Mouse (Mus musculus) heart, embryonic 14.5 days (tissue): ENCODE measurements around the gene Tbc1d10b. TPM values are rescaled to one million over a fixed set of nuclear protein-coding genes. Genes with fewer than 3 reads are reported as not detected.
"Not testable (repeated sequence)": the region's sequence is repeated elsewhere in the genome, so short reads cannot be mapped to it uniquely, and the experiment has no call there.

Source experiments
- ATAC-seq: fragments of 200-750 bp; cut with Nextera tagmentation; 2 replicates; pipeline ENCODE4 v1.8.0; 2017; ENCODE audit warnings: low read depth, moderate TSS enrichment; ENCODE audit not compliant: insufficient number of reproducible peaks, insufficient read depth, low FRiP score
- H3K27ac ChIP-seq, 2 experiments: fragments of 200-500 bp in 1 of 2; fragments of 300-500 bp in 1 of 2; sonication (generic) in 1 of 2; replicated peaks in 1 of 2; 2 replicates each; pipeline ENCODE4 v1.5.1; 2012 to 2014; ENCODE audit warnings: low read depth in 2 of 2, low read length in 2 of 2, control low read depth in 1 of 2, mild to moderate bottlenecking in 1 of 2, mixed read lengths in 1 of 2; ENCODE audit not compliant: control insufficient read depth in 1 of 2, insufficient read depth in 1 of 2
- H3K27me3 ChIP-seq: fragments of 300-500 bp; sonication (generic); 2 replicates; pipeline ENCODE4 v1.6.1; 2014; ENCODE audit warnings: mild to moderate bottlenecking, low read length, control low read depth; ENCODE audit not compliant: control insufficient read depth, insufficient read depth
- H3K36me3 ChIP-seq: fragments of 300-500 bp; sonication (generic); 2 replicates; pipeline ENCODE4 v1.6.1; 2014; ENCODE audit warnings: mild to moderate bottlenecking, control low read depth, low read length, mixed read lengths; ENCODE audit not compliant: control insufficient read depth, insufficient read depth
- H3K4me1 ChIP-seq, 2 experiments: fragments of 200-500 bp in 1 of 2; fragments of 300-500 bp in 1 of 2; sonication (generic) in 1 of 2; 2 replicates each; pipeline ENCODE4 v1.6.1; 2012 to 2014; ENCODE audit warnings: low read length in 2 of 2, control low read depth in 1 of 2, mixed read lengths in 1 of 2; ENCODE audit not compliant: control insufficient read depth in 2 of 2, insufficient read depth in 2 of 2
- H3K4me2 ChIP-seq: fragments of 300-500 bp; sonication (generic); 2 replicates; pipeline ENCODE4 v1.6.1; 2014; ENCODE audit warnings: mild to moderate bottlenecking, low read length
- H3K4me3 ChIP-seq, 2 experiments: fragments of 200-500 bp in 1 of 2; fragments of 300-500 bp in 1 of 2; sonication (generic) in 1 of 2; 2 replicates each; pipeline ENCODE4 v1.5.1; 2012 to 2014; ENCODE audit warnings: low read length in 2 of 2, mild to moderate bottlenecking in 2 of 2, control low read depth in 1 of 2, low read depth in 1 of 2, moderate library complexity in 1 of 2; ENCODE audit not compliant: control insufficient read depth in 1 of 2, insufficient read depth in 1 of 2
- H3K9ac ChIP-seq: fragments of 300-500 bp; sonication (generic); 2 replicates; pipeline ENCODE4 v1.6.1; 2014; ENCODE audit warnings: mild to moderate bottlenecking, low read length
- H3K9me3 ChIP-seq: fragments of 300-500 bp; sonication (generic); 2 replicates; pipeline ENCODE4 v1.6.1; 2016; ENCODE audit warnings: low read length, control low read depth; ENCODE audit not compliant: control insufficient read depth
- WGBS: fragments of 180-500 bp; shearing (Covaris S2); extraction: QIAGEN DNeasy Blood & Tissue Kit; methylation state at CpG from one replicate; pipeline ENCODE4 v1.1.7; 2014; 5-methylcytosine and 5-hydroxymethylcytosine counted together
- polyA plus RNA-seq: library from polyadenylated mRNA; unstranded; fragments of >200 nt; fragmentation: Nextera tagmentation; extraction: Ambion mirVana; gene quantifications from 2 replicates; pipeline ENCODE4 v1.2.1, GENCODE M21; 2014

The Tbc1d10b gene
- polyA plus RNA-seq, 1 experiment from 2014 or later: 20.2 TPM

DNA sequence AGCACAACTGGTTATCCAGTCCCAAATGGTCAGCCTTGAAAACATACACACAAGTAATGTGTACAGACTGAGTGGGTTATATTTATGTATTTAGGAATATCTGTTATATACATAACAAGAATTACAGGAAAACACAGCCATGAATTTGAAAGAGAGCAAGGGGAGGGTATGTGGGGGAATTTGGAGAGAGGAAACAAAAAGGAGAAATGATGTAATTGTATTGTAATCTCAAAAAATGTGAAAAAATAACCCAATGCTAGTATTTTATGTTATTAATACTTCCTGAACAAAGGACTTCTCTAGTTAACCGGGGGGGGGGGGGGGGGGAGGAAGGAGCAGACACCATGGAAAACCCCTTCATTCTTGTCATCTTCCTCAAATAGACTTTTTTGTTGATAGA, 23.5 kb downstream of the Tbc1d10b start:
- no peak for ATAC-seq
- no peaks in the 10 kb centered on the region for H3K27me3 ChIP-seq
- no peaks in the 10 kb centered on the region for H3K4me1 ChIP-seq
- no peak overlapping the region for H3K4me3 ChIP-seq
- no peak overlapping the region for H3K27ac ChIP-seq
- 40% methylated on average over 1 of the region's 1 CpGs for WGBS
- H3K9me3 ChIP-seq: no peaks in the 10 kb centered on the region
- H3K9ac ChIP-seq: no peak overlapping the region
- H3K4me2 ChIP-seq: no peak overlapping the region
- no peaks in the 10 kb centered on the region for H3K36me3 ChIP-seq

DNA sequence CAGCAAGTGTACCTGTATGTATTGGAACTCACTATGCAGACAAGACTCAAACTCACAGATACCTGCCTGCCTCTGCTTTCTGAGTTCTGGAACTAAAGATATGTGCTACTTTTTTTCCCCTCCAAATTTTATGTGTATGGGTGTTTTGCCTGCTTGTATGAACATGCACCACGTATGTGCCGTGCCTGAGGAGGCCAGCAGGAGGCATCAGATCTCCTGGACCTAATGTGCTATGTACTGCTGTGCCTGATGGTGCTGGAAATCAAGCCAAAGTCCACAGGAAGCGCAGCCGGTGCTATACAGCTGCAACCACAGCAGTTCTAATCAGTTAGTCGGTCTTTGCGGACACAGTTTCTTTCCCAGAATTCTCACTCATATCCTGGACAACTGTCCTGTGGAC, 24.4 kb downstream of the Tbc1d10b start:
- no peak overlapping the region for H3K4me2 ChIP-seq
- no peak overlapping the region for H3K4me3 ChIP-seq
- no peaks in the 10 kb centered on the region for H3K9me3 ChIP-seq
- H3K4me1 ChIP-seq: no peaks in the 10 kb centered on the region
- no peaks in the 10 kb centered on the region for H3K36me3 ChIP-seq
- H3K9ac ChIP-seq: no peak overlapping the region
- no peak overlapping the region; a peak in 1 of 4 replicates for H3K27ac ChIP-seq
- H3K27me3 ChIP-seq: no peaks in the 10 kb centered on the region
- WGBS: 66% methylated on average over 6 of the region's 6 CpGs
- no peak for ATAC-seq

DNA sequence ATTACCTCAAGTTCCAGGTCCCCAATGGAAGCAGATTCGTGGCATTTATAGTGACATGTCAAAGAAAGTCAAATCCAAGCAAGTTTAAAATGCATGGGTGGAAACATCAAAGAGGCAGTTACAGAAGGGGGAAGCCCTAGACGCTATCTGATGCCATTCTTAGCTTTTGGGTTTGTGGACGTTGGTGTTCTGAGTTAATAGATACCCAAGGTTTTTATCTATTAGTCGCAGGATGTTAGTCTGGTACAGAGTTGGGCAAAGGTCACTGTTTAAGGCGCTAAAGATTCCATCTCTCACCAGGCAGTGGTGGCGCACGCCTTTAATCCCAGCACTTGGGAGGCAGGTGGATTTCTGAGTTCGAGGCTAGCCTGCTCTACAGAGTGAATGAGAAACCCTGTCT, 24.9 kb downstream of the Tbc1d10b start:
- Histone ChIP-seq H3K9ac (no peak overlapping the region), H3K27me3 (no peaks in the 10 kb centered on the region), H3K36me3 (no peaks in the 10 kb centered on the region), H3K4me1 (no peaks in the 10 kb centered on the region), H3K27ac (no peak overlapping the region), H3K9me3 (no peaks in the 10 kb centered on the region), H3K4me3 (no peak overlapping the region), H3K4me2 (no peak overlapping the region)
- no peak for ATAC-seq
- WGBS: 59% methylated on average over 8 of the region's 8 CpGs

DNA sequence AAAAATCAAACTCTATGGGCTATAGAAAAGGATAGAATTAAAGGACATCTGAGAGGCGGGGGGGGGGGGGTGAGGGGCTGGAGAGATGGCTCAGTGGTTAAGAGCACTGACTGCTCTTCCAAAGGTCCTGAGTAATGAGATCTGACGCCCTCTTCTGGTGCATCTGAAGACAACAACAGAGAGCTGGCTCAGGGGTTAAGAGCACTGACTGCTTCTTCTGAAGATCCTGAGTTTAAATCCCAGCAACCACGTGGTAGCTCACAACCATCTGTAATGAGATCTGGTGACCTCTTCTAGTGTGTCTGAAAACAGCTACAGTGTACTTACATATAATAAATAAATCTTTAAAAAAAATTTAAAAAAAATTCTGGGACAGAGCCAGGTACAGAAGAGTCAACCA, 26.5 kb downstream of the Tbc1d10b start:
- 24% methylated on average over 3 of the region's 3 CpGs for WGBS
- not testable (repeated sequence) for H3K27ac ChIP-seq, H3K9ac ChIP-seq, H3K4me3 ChIP-seq, ATAC-seq, H3K4me2 ChIP-seq, H3K27me3 ChIP-seq, H3K36me3 ChIP-seq, H3K9me3 ChIP-seq, H3K4me1 ChIP-seq

DNA sequence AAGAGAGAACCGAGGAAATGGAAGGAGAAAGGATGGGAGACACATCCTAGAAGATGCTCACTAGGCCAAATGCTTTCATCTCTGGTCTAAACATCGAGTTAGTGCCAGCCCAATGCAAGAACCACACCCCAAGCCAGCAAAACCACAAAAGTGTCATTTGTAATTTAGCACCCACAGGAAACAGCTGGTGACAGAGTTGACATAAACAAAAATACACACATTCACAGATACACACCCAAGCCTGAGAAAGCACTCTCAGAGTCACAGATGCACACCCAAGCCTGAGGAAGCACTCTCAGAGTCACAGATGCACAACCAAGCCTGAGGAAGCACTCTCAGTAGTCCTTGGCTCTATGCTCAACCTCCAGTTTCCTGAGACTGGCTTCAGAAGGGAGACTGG, 27.5 kb downstream of the Tbc1d10b start:
- Histone ChIP-seq H3K27ac (no peak overlapping the region), H3K4me2 (no peak overlapping the region), H3K4me3 (no peak overlapping the region), H3K9me3 (no peaks in the 10 kb centered on the region), H3K27me3 (no peaks in the 10 kb centered on the region), H3K9ac (no peak overlapping the region), H3K4me1 (no peaks in the 10 kb centered on the region), H3K36me3 (no peaks in the 10 kb centered on the region)
- no peak for ATAC-seq
- WGBS: 68% methylated on average over 2 of the region's 2 CpGs

DNA sequence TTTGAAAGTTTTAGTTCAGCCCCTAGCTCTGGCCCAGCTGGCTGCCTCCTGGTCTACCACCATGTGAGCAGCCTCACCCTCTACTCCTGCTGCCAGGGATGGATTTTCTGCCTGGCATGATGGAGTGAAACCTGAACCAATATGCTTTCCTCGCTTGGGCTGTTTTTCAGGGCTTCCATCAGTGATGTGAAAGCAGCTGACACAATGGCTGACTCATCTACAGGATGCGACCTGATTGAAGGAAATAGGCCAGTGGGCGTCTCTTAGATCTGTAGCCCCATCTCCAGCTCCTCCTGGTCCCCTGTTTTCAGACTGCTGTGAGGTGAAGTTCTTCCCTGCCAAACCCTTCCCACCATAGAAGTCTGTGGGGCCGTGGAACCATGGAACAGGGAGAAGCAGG, 31.3 kb downstream of the Tbc1d10b start:
- no peak overlapping the region for H3K4me2 ChIP-seq
- 59% methylated on average over 4 of the region's 4 CpGs for WGBS
- H3K9ac ChIP-seq: no peak overlapping the region
- H3K4me1 ChIP-seq: no peaks in the 10 kb centered on the region
- H3K27ac ChIP-seq: no peak overlapping the region
- H3K36me3 ChIP-seq: no peaks in the 10 kb centered on the region
- no peak overlapping the region for H3K4me3 ChIP-seq
- H3K27me3 ChIP-seq: no peaks in the 10 kb centered on the region
- peaks cover 8% of the 10 kb centered on the region; the same call in 1 of the 2 replicates for H3K9me3 ChIP-seq
- no peak for ATAC-seq

DNA sequence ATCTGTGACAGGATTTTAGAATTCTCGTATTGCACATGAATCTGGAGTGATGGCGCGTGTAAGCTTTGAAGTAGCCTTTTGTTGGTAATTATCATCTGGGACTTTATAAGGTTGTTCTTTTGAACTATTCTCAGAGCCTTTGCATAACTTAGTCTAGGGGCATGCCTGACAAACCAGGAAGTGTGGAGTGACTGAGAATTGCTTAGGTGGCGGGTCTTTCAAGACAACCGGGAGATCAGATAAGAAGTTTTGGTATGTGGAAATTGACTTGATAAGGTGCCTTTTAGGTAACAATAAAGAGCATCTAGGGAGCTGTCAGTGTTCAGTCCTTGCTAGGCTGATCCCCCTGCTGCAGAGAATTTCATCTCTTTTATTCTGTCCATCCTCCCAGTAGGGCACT, 41.8 kb downstream of the Tbc1d10b start:
- Histone ChIP-seq H3K4me2 (no peak overlapping the region), H3K27me3 (no peaks in the 10 kb centered on the region), H3K9me3 (0 out of 2 replicates have a peak, but pooled peaks cover 3% of the 10 kb centered on the region), H3K4me1 (no peaks in the 10 kb centered on the region), H3K4me3 (no peak overlapping the region), H3K9ac (no peak overlapping the region), H3K36me3 (no peaks in the 10 kb centered on the region), H3K27ac (no peak overlapping the region)
- WGBS: 74% methylated on average over 5 of the region's 5 CpGs
- ATAC-seq: no peak

DNA sequence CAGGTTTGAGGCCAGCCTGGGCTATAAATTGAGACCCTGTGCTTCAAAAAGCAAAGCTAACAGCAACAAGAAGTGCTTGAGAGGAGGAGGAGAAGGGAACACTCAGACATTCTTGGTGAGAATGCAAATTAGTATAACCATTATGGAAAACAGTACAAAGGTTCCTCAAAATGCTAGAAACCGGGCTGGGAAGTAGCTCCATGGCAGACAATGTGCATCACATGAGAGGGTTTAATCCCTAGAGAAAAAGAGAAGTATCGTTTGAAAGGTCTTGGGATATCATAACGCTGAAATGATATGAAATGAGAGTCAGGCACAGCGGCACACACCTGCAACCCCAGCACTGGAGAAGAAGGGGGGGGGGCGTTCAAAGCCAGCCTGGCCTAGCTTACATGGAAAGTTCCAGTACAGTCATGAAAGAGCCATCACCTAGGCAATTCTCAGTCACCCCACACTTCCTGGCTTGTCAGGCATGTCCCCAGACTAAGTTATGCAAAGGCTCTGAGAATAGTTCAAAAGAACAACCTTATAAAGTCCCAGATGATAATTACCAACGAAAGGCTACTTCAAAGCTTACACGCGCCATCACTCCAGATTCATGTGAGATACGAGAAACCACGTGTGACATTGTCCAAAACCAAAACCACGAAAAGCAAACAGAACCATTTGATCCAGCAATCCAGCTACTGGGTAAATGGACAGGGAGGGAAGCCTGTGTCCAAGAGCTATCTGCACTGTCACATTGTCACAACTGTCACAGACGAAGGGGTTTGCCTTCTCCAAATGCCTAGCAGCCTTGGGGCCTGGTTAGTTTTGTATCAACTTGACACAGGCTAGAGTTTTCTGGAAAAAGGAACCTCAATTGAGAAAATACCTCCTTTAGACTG, 42.4 kb downstream of the Tbc1d10b start:
- H3K36me3 ChIP-seq: no peaks in the 10 kb centered on the region
- 76% methylated on average over 12 of the region's 12 CpGs for WGBS
- no peak for ATAC-seq

More for the DNA sequence above, 42.4 kb downstream of the Tbc1d10b start:
- Histone ChIP-seq H3K4me1 (no peaks in the 10 kb centered on the region), H3K27ac (no peak overlapping the region), H3K9me3 (0 out of 2 replicates have a peak, but pooled peaks cover 3% of the 10 kb centered on the region), H3K4me3 (no peak overlapping the region), H3K9ac (no peak overlapping the region), H3K4me2 (no peak overlapping the region), H3K27me3 (no peaks in the 10 kb centered on the region)
